Mouse (Mus musculus): ENCODE data around the gene Clasp1. TPM values are rescaled to one million over a fixed set of nuclear protein-coding genes. Genes with fewer than 3 reads are reported as not detected.
A peak's percentile ranks its signal among the peaks of the same experiment; 100 is the strongest.

Clasp1 gene
- total and polyA plus RNA-seq, 3 experiments: 13.9 to 21.3 TPM; not detected in 1

DNA sequence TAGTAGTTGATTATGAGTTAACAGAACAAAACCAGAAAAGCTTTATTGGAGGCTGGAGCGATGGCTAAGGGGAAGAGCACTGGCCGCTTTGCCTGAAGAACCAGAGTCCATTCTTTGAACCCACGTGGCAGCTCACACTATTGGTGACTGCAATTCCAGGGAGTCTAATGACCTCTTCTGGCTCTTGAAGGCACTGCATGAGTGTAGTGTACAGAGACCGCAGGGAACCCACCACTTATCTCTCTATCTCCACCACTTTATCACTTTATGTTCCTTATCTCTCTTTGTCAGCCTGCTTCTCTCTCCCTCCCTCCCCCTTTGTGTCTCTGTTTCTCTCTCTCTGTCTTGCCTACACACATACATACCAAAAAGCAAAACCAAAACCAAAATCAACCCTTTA, 88.1 kb downstream of the Clasp1 start (continued):
- TF ChIP-seq ZC3H11A (IDR thresholded peaks at IDR 0.05; ENCODE audit: low read depth, low read length) (0 out of 2 replicates have a peak, but pooled peaks have one; percentile 33), EP300 (IDR thresholded peaks at IDR 0.05; ENCODE audit: low read depth in 1 of 2, low read length in 2 of 2) (peak; percentile 81), ETS1 (IDR thresholded peaks at IDR 0.05; ENCODE audit: low read depth, low read length) (peak; percentile 87)

DNA sequence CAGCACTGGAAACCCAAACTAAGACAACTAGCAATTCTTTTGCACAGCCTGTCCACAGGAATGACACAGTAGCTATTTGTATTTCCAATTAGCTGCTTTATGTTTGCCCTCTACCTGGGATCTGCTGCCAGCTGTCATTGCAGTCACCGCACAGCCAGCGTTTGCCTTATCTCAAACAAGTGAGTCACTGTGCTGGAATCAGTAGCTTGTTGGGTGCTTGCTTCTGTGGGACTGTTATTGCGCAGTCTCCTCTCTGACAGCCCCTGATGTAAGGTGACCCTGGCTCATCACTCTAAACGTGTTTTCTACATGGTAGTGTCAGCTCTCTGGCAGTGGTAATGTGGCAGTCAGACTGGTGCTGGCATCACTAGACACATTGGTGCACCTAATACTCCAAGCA, 90.4 kb downstream of the Clasp1 start:
- Histone ChIP-seq H3K27ac (ENCODE audit: control insufficient read depth, low read depth, low read length) (peak overlapping the region; percentile 80), H3K4me1 (ENCODE audit: control insufficient read depth in 1 of 2, insufficient read depth in 2 of 2, low read length in 2 of 2) (peaks cover 56 to 69% of the 10 kb centered on the region in 2 experiments), H3K36me3 (ENCODE audit: control insufficient read depth in 1 of 2, insufficient read depth in 2 of 2, low read length in 2 of 2) (peaks cover 0 to 69% of the 10 kb centered on the region in 2 experiments; a peak in 3 of 4 replicates), H3K27me3 (ENCODE audit: control insufficient read depth in 1 of 2, insufficient read depth in 2 of 2, low read length in 2 of 2) (no peaks in the 10 kb centered on the region), H3K9ac (ENCODE audit: control insufficient read depth, low read depth, low read length, poor library complexity, severe bottlenecking) (peak overlapping the region; percentile 10; the same call in 1 of the 2 replicates), H3K4me3 (ENCODE audit: control insufficient read depth in 1 of 2, insufficient read depth in 1 of 2, low read depth in 2 of 2, low read length in 2 of 2) (no peak overlapping the region), H3K79me2 (ENCODE audit: control insufficient read depth, insufficient read depth, low read length, poor library complexity) (no peaks in the 10 kb centered on the region), H3K9me3 (replicated peaks; ENCODE audit: insufficient read depth, low read length) (no peaks in the 10 kb centered on the region)
- peak; percentile 48 for TF ChIP-seq TCF12 (IDR thresholded peaks at IDR 0.05; ENCODE audit: low read depth, low read length)
- TF ChIP-seq NRF1 (IDR thresholded peaks at IDR 0.05; ENCODE audit: insufficient read depth, low read depth, low read length, poor library complexity, severe bottlenecking): peak; percentile 66
- TF ChIP-seq ETS1 (IDR thresholded peaks at IDR 0.05; ENCODE audit: low read depth, low read length): peak; percentile 95
- peak; percentile 26; the same call in 1 of the 2 replicates for TF ChIP-seq MYB (IDR thresholded peaks at IDR 0.05; ENCODE audit: low read depth, low read length)
- peak; percentile 79 for TF ChIP-seq GATA1 (IDR thresholded peaks at IDR 0.05; ENCODE audit: low read depth, low read length)
- TF ChIP-seq EP300 (IDR thresholded peaks at IDR 0.05; ENCODE audit: low read depth in 1 of 2, low read length in 2 of 2): peak; percentile 68 to 76
- TF ChIP-seq MXI1 (IDR thresholded peaks at IDR 0.05; ENCODE audit: low read depth, low read length): peak; percentile 88
- TF ChIP-seq ELF1 (IDR thresholded peaks at IDR 0.05; ENCODE audit: low read depth, low read length): peak; percentile 19; the same call in 1 of the 2 replicates
- TF ChIP-seq ZKSCAN1 (IDR thresholded peaks at IDR 0.05; ENCODE audit: low read depth, low read length): no peak
- no peak for TF ChIP-seq NELFE (IDR thresholded peaks at IDR 0.05; ENCODE audit: low read depth, low read length)
- TF ChIP-seq HCFC1 (IDR thresholded peaks at IDR 0.05; ENCODE audit: low read depth, low read length): no peak
- no peak for TF ChIP-seq CHD1 (IDR thresholded peaks at IDR 0.05; ENCODE audit: low read depth, low read length)
- TF ChIP-seq USF1 (IDR thresholded peaks at IDR 0.05; ENCODE audit: low read depth, low read length): 0 out of 2 replicates have a peak, but pooled peaks have one; percentile 20
- peak; percentile 44; the same call in 1 of the 2 replicates for TF ChIP-seq MAX (IDR thresholded peaks at IDR 0.05; ENCODE audit: low read length)
- peak; percentile 40; the same call in 1 of the 2 replicates for TF ChIP-seq TBP (IDR thresholded peaks at IDR 0.05; ENCODE audit: low read depth, low read length)
- 0 out of 2 replicates have a peak, but pooled peaks have one; percentile 23 for TF ChIP-seq BHLHE40 (IDR thresholded peaks at IDR 0.05; ENCODE audit: borderline replicate concordance, low read depth, low read length)
- TF ChIP-seq MYC (IDR thresholded peaks at IDR 0.05; ENCODE audit: low read depth, low read length): no peak
- TF ChIP-seq SIN3A (IDR thresholded peaks at IDR 0.05; ENCODE audit: low read length): peak; percentile 86
- DNase-seq (ENCODE audit: low read depth, low spot score): peak; percentile 87

Measured in MEL (cell line).